Mouse (Mus musculus): ENCODE data around the gene B3gat3. TPM values are rescaled to one million over a fixed set of nuclear protein-coding genes. Genes with fewer than 3 reads are reported as not detected.
A peak's percentile ranks its signal among the peaks of the same experiment; 100 is the strongest.

The B3gat3 gene
- total and polyA plus RNA-seq, 2 experiments from 2014 or later: 89.3 to 99.6 TPM

- TF ChIP-seq CTCF (IDR thresholded peaks at IDR 0.05; ENCODE audit: low read depth): no peak
- peaks cover 14% of the 10 kb centered on the region for H3K36me3 ChIP-seq (ENCODE audit: insufficient read depth)
- peak overlapping the region; percentile 79 for H3K4me2 ChIP-seq (ENCODE audit: low read depth)
- H3K27me3 ChIP-seq (ENCODE audit: insufficient read depth, low read length): no peaks in the 10 kb centered on the region
- H3K9me3 ChIP-seq (ENCODE audit: low read length): no peaks in the 10 kb centered on the region
- H3K4me1 ChIP-seq (ENCODE audit: insufficient read depth): peaks cover 14% of the 10 kb centered on the region
- no peak for ATAC-seq
- peak overlapping the region; percentile 86 for H3K27ac ChIP-seq (ENCODE audit: low read depth, low read length)
- 2% methylated on average over 6 of the region's 6 CpGs for WGBS
- DNase-seq: peak; percentile 44
- peak overlapping the region; percentile 76 for H3K9ac ChIP-seq
- H3K4me3 ChIP-seq (ENCODE audit: low read depth, low read length): peak overlapping the region; percentile 89
Observed at GRCm38 (mm10) chr19:8920836-8921291, 690 bp downstream of the B3gat3 start.

- no peak for TF ChIP-seq CTCF (IDR thresholded peaks at IDR 0.05; ENCODE audit: low read depth)
- Histone ChIP-seq H3K36me3 (ENCODE audit: insufficient read depth) (peaks cover 11% of the 10 kb centered on the region; the same call in 1 of the 2 replicates), H3K4me1 (ENCODE audit: insufficient read depth) (peaks cover 14% of the 10 kb centered on the region), H3K27me3 (ENCODE audit: insufficient read depth, low read length) (no peaks in the 10 kb centered on the region), H3K4me2 (ENCODE audit: low read depth) (peak overlapping the region; percentile 79; the same call in 1 of the 2 replicates), H3K27ac (ENCODE audit: low read depth, low read length) (no peak overlapping the region), H3K9ac (no peak overlapping the region), H3K4me3 (ENCODE audit: low read depth, low read length) (peak overlapping the region; percentile 89; the same call in 1 of the 2 replicates), H3K9me3 (ENCODE audit: low read length) (no peaks in the 10 kb centered on the region)
- WGBS: 87% methylated on average over 9 of the region's 9 CpGs
- DNase-seq: no peak
- ATAC-seq: no peak
Observed at GRCm38 (mm10) chr19:8921741-8922140, 1.6 kb downstream of the B3gat3 start.

- Histone ChIP-seq H3K9me3 (ENCODE audit: low read length) (no peaks in the 10 kb centered on the region), H3K4me1 (ENCODE audit: insufficient read depth) (peaks cover 5% of the 10 kb centered on the region), H3K4me3 (ENCODE audit: low read depth, low read length) (no peak overlapping the region), H3K36me3 (ENCODE audit: insufficient read depth) (peaks cover 16% of the 10 kb centered on the region; the same call in 1 of the 2 replicates), H3K9ac (no peak overlapping the region), H3K27ac (ENCODE audit: low read depth, low read length) (no peak overlapping the region), H3K27me3 (ENCODE audit: insufficient read depth, low read length) (no peaks in the 10 kb centered on the region), H3K4me2 (ENCODE audit: low read depth) (no peak overlapping the region)
- DNase-seq: no peak
- 93% methylated on average over 2 of the region's 2 CpGs for WGBS
- ATAC-seq: no peak
- TF ChIP-seq CTCF (IDR thresholded peaks at IDR 0.05; ENCODE audit: low read depth): no peak
Observed at GRCm38 (mm10) chr19:8926766-8927165, 6.6 kb downstream of the B3gat3 start.

DNA sequence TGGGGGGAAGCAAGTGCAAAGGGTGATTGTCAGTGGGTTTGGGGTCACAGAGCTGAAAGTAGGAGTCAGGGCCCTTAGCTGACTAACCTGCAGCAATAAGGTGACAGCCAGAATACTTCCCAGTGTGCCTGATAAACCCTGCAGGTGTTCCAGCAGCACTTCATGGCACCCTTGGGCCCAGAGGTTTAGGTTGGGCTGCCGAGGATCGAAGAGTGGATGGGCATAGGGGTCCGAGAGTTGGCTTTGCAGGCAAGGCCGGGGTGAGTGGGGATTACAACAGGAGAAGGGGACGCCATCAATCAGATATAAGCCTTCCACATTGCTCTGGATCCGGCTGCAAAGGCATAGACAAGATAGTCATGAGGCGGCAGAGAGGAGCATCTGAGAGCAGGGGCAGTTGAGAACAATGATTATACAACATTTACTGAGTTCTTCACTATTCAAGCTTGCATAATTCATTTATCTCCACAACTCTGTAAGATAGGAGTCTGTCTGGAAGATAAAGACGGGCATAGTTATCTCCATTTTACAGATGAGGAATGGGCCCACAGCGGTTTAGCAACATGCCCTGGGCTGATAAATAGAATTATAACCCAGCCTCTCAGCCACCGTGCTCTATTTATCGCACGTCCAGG lies 7.8 kb downstream of the B3gat3 start:
- no peak overlapping the region for H3K27ac ChIP-seq (ENCODE audit: low read depth, low read length)
- peaks cover 16% of the 10 kb centered on the region; the same call in 1 of the 2 replicates for H3K36me3 ChIP-seq (ENCODE audit: insufficient read depth)
- no peaks in the 10 kb centered on the region for H3K27me3 ChIP-seq (ENCODE audit: insufficient read depth, low read length)
- DNase-seq (no peak), ATAC-seq (no peak)
- H3K9me3 ChIP-seq (ENCODE audit: low read length): no peaks in the 10 kb centered on the region
- H3K4me2 ChIP-seq (ENCODE audit: low read depth): no peak overlapping the region
- H3K9ac ChIP-seq: no peak overlapping the region
- no peak overlapping the region for H3K4me3 ChIP-seq (ENCODE audit: low read depth, low read length)
- 94% methylated on average over 12 of the region's 12 CpGs for WGBS
- TF ChIP-seq CTCF (IDR thresholded peaks at IDR 0.05; ENCODE audit: low read depth): no peak
- peaks cover 4% of the 10 kb centered on the region; the same call in 1 of the 2 replicates for H3K4me1 ChIP-seq (ENCODE audit: insufficient read depth)

GRCm38 (mm10) chr19:8928689-8929223 lies 8.6 kb downstream of the B3gat3 start:
- Histone ChIP-seq H3K27ac (ENCODE audit: low read depth, low read length) (no peak overlapping the region), H3K4me3 (ENCODE audit: low read depth, low read length) (peak overlapping the region; percentile 44), H3K27me3 (ENCODE audit: insufficient read depth, low read length) (no peaks in the 10 kb centered on the region), H3K4me1 (ENCODE audit: insufficient read depth) (peaks cover 4% of the 10 kb centered on the region; the same call in 1 of the 2 replicates), H3K9ac (peak overlapping the region; percentile 57; the same call in 1 of the 2 replicates), H3K4me2 (ENCODE audit: low read depth) (peak overlapping the region; percentile 61), H3K9me3 (ENCODE audit: low read length) (no peaks in the 10 kb centered on the region), H3K36me3 (ENCODE audit: insufficient read depth) (peaks cover 16% of the 10 kb centered on the region; the same call in 1 of the 2 replicates)
- WGBS: 13% methylated on average over 16 of the region's 16 CpGs
- TF ChIP-seq CTCF (IDR thresholded peaks at IDR 0.05; ENCODE audit: low read depth): no peak
- no peak for DNase-seq
- peak; percentile 23 for ATAC-seq

DNA sequence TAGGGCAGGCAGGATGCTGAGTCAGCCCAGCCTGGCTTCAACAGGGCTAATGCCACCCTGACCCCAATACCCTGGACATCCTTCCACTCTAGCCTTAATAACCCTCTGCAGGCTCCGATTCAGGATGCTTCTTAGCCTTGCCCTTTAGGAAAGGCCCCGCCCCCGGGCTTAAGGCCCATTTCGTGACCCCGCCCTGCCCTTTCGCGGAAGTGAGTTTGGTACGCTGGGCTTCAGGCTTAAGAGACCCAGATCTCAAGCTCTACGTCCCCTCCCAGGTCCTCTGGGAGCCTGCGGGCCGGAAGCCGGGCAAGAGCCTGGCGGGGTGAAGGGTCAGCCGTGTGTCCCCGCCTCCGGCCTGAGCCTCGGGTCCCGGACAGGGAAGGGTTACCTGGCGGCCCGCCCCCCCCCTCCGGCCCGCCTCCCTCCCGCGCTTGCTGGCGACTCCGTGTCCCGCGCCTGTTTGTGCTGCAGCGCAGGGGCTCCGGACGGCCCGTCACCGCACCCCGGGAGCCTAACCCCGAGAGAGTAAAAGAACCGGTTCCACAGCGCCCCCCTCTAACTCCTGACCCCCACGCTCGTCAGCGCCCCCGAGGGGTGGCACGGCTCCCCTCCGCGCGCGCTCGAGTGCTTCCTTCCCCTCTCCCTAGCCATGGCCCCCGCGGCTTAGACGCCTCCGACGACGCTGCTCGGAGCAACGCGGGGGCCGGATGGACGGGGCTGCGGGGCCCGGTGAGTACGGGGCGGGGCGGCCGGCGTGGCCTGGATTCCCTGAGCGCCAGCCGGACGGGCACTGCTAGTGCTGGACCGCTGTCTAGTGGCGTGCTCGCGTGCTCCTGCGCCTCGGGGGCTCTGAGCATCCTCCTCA lies 9.3 kb downstream of the B3gat3 start, which contains the start of the genes Rom1 and Eml3:
Rom1 (minus strand) TSS at position 133 of the 865 bp plus-strand sequence.
Eml3 (plus strand) TSS at position 329 of the 865 bp plus-strand sequence.
- H3K4me2 ChIP-seq (ENCODE audit: low read depth): peak within 1 kb of the TSS; percentile 61
- WGBS: 3% methylated on average over 70 of the region's 74 CpGs
- H3K9me3 ChIP-seq (ENCODE audit: low read length): no peaks in the 10 kb centered on the region
- DNase-seq (peak; percentile 49), ATAC-seq (peak; percentile 65)
- H3K27me3 ChIP-seq (ENCODE audit: insufficient read depth, low read length): no peaks in the 10 kb centered on the region
- peak within 1 kb of the TSS; percentile 44 for H3K4me3 ChIP-seq (ENCODE audit: low read depth, low read length)
- peak within 1 kb of the TSS; percentile 57 for H3K9ac ChIP-seq
- H3K36me3 ChIP-seq (ENCODE audit: insufficient read depth): peaks cover 16% of the 10 kb centered on the region; the same call in 1 of the 2 replicates
- H3K27ac ChIP-seq (ENCODE audit: low read depth, low read length): peak within 1 kb of the TSS; percentile 35; the same call in 1 of the 2 replicates
- TF ChIP-seq CTCF (IDR thresholded peaks at IDR 0.05; ENCODE audit: low read depth): peak; percentile 55
- peaks cover 4% of the 10 kb centered on the region; the same call in 1 of the 2 replicates for H3K4me1 ChIP-seq (ENCODE audit: insufficient read depth)

All from forebrain, postnatal 0 days (tissue).